Comparison of ENCODE assay signal across 33 mouse cellular contexts in genomic region chr9:109119571-109119970, GRCm38 (mm10). TPM values are rescaled to one million over a fixed set of nuclear protein-coding genes. Genes with fewer than 3 reads are reported as not detected.
DNase-seq lines count a peak whose midpoint lies in the region; ATAC-seq and TF ChIP-seq lines count a peak whose summit lies in the region.
"Had no signal": no experiment of that assay in that cellular context is flagged by ENCODE, and none has a peak within 500 bp of the region (broad histone marks: within the 10 kb centered on the region; RNA-seq: fewer than 3 reads in every experiment).

No protein-coding gene starts in this region.

- DNase-seq in intestine, embryonic 14.5 days (ENCODE audit: low spot score): peak; percentile 47
- no peak for DNase-seq in lung, postnatal 0 days (ENCODE audit: low spot score)
- DNase-seq in lung, postnatal 10 days: no peak
- DNase-seq in heart, postnatal 4 days: no peak
- DNase-seq: cerebellum, adult 11-12 months; cerebellum, postnatal 10 days; kidney, adult 18-20 months; kidney, postnatal 25 days; liver, embryonic 13.5 days; lung, embryonic 14.5 days; right cerebral cortex, adult 18-20 months; right cerebral cortex, postnatal 4 days had no signal

- H3K4me2 ChIP-seq in intestine, embryonic 14.5 days (ENCODE audit: low read length): no peak overlapping the region
- H3K4me2 ChIP-seq in intestine, postnatal 0 days (replicated peaks; ENCODE audit: low read depth): no peak overlapping the region
- no peak overlapping the region for H3K4me2 ChIP-seq in lung, postnatal 0 days (replicated peaks; ENCODE audit: low read depth, low read length)
- H3K4me2 ChIP-seq in intestine, embryonic 16.5 days (ENCODE audit: low read depth, low read length): no peak overlapping the region
- H3K4me2 ChIP-seq in stomach, embryonic 16.5 days (ENCODE audit: low read depth, low read length): no peak overlapping the region
- H3K4me2 ChIP-seq: forebrain, embryonic 15.5 days; hindbrain, embryonic 15.5 days; limb, embryonic 13.5 days; liver, embryonic 13.5 days; lung, embryonic 14.5 days; neural tube, embryonic 15.5 days had no signal

- WGBS in intestine, embryonic 14.5 days: 87% methylated on average over 9 of the region's 9 CpGs
- WGBS in intestine, postnatal 0 days: 65% methylated on average over 9 of the region's 9 CpGs
- WGBS in lung, postnatal 0 days: 77% methylated on average over 9 of the region's 9 CpGs
- WGBS in intestine, embryonic 16.5 days: 78% methylated on average over 9 of the region's 9 CpGs
- WGBS in stomach, embryonic 16.5 days: 76% methylated on average over 9 of the region's 9 CpGs

- H3K9me3 ChIP-seq in intestine, embryonic 14.5 days (ENCODE audit: control insufficient read depth, low read length): no peaks in the 10 kb centered on the region
- H3K9me3 ChIP-seq in intestine, postnatal 0 days (ENCODE audit: control insufficient read depth): no peaks in the 10 kb centered on the region
- no peaks in the 10 kb centered on the region for H3K9me3 ChIP-seq in lung, postnatal 0 days (ENCODE audit: low read length)
- H3K9me3 ChIP-seq in intestine, embryonic 16.5 days (ENCODE audit: control insufficient read depth, low read length): no peaks in the 10 kb centered on the region
- H3K9me3 ChIP-seq in stomach, embryonic 16.5 days (replicated peaks; ENCODE audit: control insufficient read depth, low read length): no peaks in the 10 kb centered on the region
- H3K9me3 ChIP-seq: forebrain, embryonic 15.5 days; heart, embryonic 10.5 days; hindbrain, embryonic 15.5 days; limb, embryonic 13.5 days; liver, embryonic 13.5 days; neural tube, embryonic 15.5 days had no signal

- H3K36me3 ChIP-seq in intestine, embryonic 14.5 days (ENCODE audit: control insufficient read depth, insufficient read depth, low read length): peaks cover 53% of the 10 kb centered on the region
- H3K36me3 ChIP-seq in intestine, postnatal 0 days (ENCODE audit: control insufficient read depth, insufficient read depth): 0 out of 2 replicates have a peak, but pooled peaks cover 5% of the 10 kb centered on the region
- 0 out of 2 replicates have a peak, but pooled peaks cover 4% of the 10 kb centered on the region for H3K36me3 ChIP-seq in lung, postnatal 0 days (ENCODE audit: insufficient read depth, low read length)
- peaks cover 5% of the 10 kb centered on the region; the same call in 1 of the 2 replicates for H3K36me3 ChIP-seq in intestine, embryonic 16.5 days (ENCODE audit: control insufficient read depth, insufficient read depth, low read length)
- H3K36me3 ChIP-seq in stomach, embryonic 16.5 days (ENCODE audit: control insufficient read depth, insufficient read depth, low read length): peaks cover 11% of the 10 kb centered on the region; the same call in 1 of the 2 replicates

- H3K4me1 ChIP-seq in intestine, embryonic 14.5 days (replicated peaks; ENCODE audit: control insufficient read depth, insufficient read depth, low read length): no peaks in the 10 kb centered on the region
- no peaks in the 10 kb centered on the region for H3K4me1 ChIP-seq in intestine, postnatal 0 days (replicated peaks; ENCODE audit: control insufficient read depth, insufficient read depth, low read length)
- no peaks in the 10 kb centered on the region for H3K4me1 ChIP-seq in lung, postnatal 0 days (ENCODE audit: insufficient read depth, low read depth, low read length)
- H3K4me1 ChIP-seq in intestine, embryonic 16.5 days (ENCODE audit: control insufficient read depth, insufficient read depth, low read length): no peaks in the 10 kb centered on the region
- no peaks in the 10 kb centered on the region for H3K4me1 ChIP-seq in stomach, embryonic 16.5 days (ENCODE audit: control insufficient read depth, insufficient read depth, low read length)
- H3K4me1 ChIP-seq: liver, embryonic 13.5 days had no signal

- ATAC-seq in intestine, embryonic 14.5 days (replicated peaks; ENCODE audit: low FRiP score, low TSS enrichment, low read depth): no peak
- ATAC-seq in intestine, postnatal 0 days: no peak
- peak; percentile 16; the same call in 1 of the 2 replicates for ATAC-seq in lung, postnatal 0 days
- ATAC-seq in intestine, embryonic 16.5 days: peak; percentile 54
- peak; percentile 72; the same call in 1 of the 2 replicates for ATAC-seq in stomach, embryonic 16.5 days (ENCODE audit: insufficient read depth, low FRiP score)
- ATAC-seq: activated CD4-positive, CD25-positive, alpha-beta regulatory T cell, adult 4 months; forebrain, embryonic 15.5 days had no signal

- H3K4me3 ChIP-seq in intestine, embryonic 14.5 days (ENCODE audit: low read depth, low read length): no peak overlapping the region
- H3K4me3 ChIP-seq in intestine, postnatal 0 days (ENCODE audit: low read depth, low read length): no peak overlapping the region
- no peak overlapping the region for H3K4me3 ChIP-seq in lung, postnatal 0 days (ENCODE audit: low read depth, low read length)
- no peak overlapping the region for H3K4me3 ChIP-seq in intestine, embryonic 16.5 days (ENCODE audit: low read length)
- H3K4me3 ChIP-seq in stomach, embryonic 16.5 days (replicated peaks; ENCODE audit: low read length): no peak overlapping the region
- H3K4me3 ChIP-seq: forebrain, embryonic 15.5 days; heart, embryonic 10.5 days; hindbrain, embryonic 15.5 days; limb, embryonic 13.5 days; liver, embryonic 13.5 days; neural tube, embryonic 15.5 days had no signal

- no peak for TF ChIP-seq CTCF in intestine, postnatal 0 days (IDR thresholded peaks at IDR 0.05; ENCODE audit: low read depth)
- no peak for TF ChIP-seq CTCF in lung, postnatal 0 days (IDR thresholded peaks at IDR 0.05)

- H3K9ac ChIP-seq in intestine, embryonic 14.5 days (ENCODE audit: low read length): no peak overlapping the region
- no peak overlapping the region for H3K9ac ChIP-seq in intestine, postnatal 0 days (ENCODE audit: low read depth, low read length)
- no peak overlapping the region for H3K9ac ChIP-seq in lung, postnatal 0 days (replicated peaks; ENCODE audit: low read depth)
- no peak overlapping the region for H3K9ac ChIP-seq in intestine, embryonic 16.5 days (ENCODE audit: low read depth, low read length)
- H3K9ac ChIP-seq in stomach, embryonic 16.5 days (ENCODE audit: low read length): no peak overlapping the region
- H3K9ac ChIP-seq: forebrain, embryonic 15.5 days; hindbrain, embryonic 15.5 days; limb, embryonic 13.5 days; liver, embryonic 13.5 days; lung, embryonic 14.5 days; neural tube, embryonic 15.5 days had no signal

- H3K27me3 ChIP-seq in intestine, embryonic 14.5 days (replicated peaks; ENCODE audit: control insufficient read depth, insufficient read depth, low read length): no peaks in the 10 kb centered on the region
- no peaks in the 10 kb centered on the region for H3K27me3 ChIP-seq in intestine, postnatal 0 days (replicated peaks; ENCODE audit: control insufficient read depth, insufficient read depth, low read length)
- no peaks in the 10 kb centered on the region for H3K27me3 ChIP-seq in lung, postnatal 0 days (replicated peaks; ENCODE audit: insufficient read depth, low read length)
- no peaks in the 10 kb centered on the region for H3K27me3 ChIP-seq in intestine, embryonic 16.5 days (replicated peaks; ENCODE audit: control insufficient read depth, insufficient read depth, low read length)
- H3K27me3 ChIP-seq in stomach, embryonic 16.5 days (ENCODE audit: control insufficient read depth, insufficient read depth, low read length): no peaks in the 10 kb centered on the region
- H3K27me3 ChIP-seq: forebrain, embryonic 15.5 days; hindbrain, embryonic 15.5 days; limb, embryonic 13.5 days; liver, embryonic 13.5 days; neural tube, embryonic 15.5 days had no signal

- H3K27ac ChIP-seq in intestine, embryonic 14.5 days (ENCODE audit: low read depth): no peak overlapping the region
- H3K27ac ChIP-seq in intestine, postnatal 0 days (ENCODE audit: low read depth, low read length): no peak overlapping the region
- no peak overlapping the region for H3K27ac ChIP-seq in lung, postnatal 0 days (ENCODE audit: low read length)
- no peak overlapping the region for H3K27ac ChIP-seq in intestine, embryonic 16.5 days (ENCODE audit: low read length)
- H3K27ac ChIP-seq in stomach, embryonic 16.5 days (ENCODE audit: low read length): peak overlapping the region; percentile 82
- H3K27ac ChIP-seq: forebrain, embryonic 15.5 days; heart, embryonic 10.5 days; hindbrain, embryonic 15.5 days; limb, embryonic 13.5 days; liver, embryonic 13.5 days; macrophage; neural tube, embryonic 15.5 days had no signal

- TF ChIP-seq EP300 in lung, postnatal 0 days (IDR thresholded peaks at IDR 0.05): no peak

RNA-seq across cellular contexts. Expression of gene Plxnb1, which starts 24.4 kb away (rescaled TPM):
- 10.8 and 11.7 TPM in 2 replicates for polyA plus RNA-seq in intestine, embryonic 14.5 days (2014; fragmentation: Nextera tagmentation; extraction: Ambion mirVana)
- polyA plus RNA-seq in intestine, postnatal 0 days (2015; fragmentation: Nextera tagmentation; extraction: Ambion mirVana): 1.3 and 1.6 TPM in 2 replicates
- 8.8 and 10.0 TPM in 2 replicates for polyA plus RNA-seq in lung, postnatal 0 days (2015; fragmentation: Nextera tagmentation; extraction: Ambion mirVana)
- polyA plus RNA-seq in intestine, embryonic 16.5 days (2015; fragmentation: Nextera tagmentation; extraction: Ambion mirVana): 4.7 and 5.2 TPM in 2 replicates
- 15.4 and 15.6 TPM in 2 replicates for polyA plus RNA-seq in stomach, embryonic 16.5 days (2015; fragmentation: Nextera tagmentation; extraction: Ambion mirVana)
- total RNA-seq in heart, postnatal 4 days (2021): 10 to 100 TPM; 31.0 to 31.5 TPM
- total RNA-seq: granulocyte monocyte progenitor cell, adult 5-6 weeks; MEL had no signal
- polyA plus RNA-seq: macrophage had no signal

RNA-seq across cellular contexts. Expression of gene Tma7, which starts 37.2 kb away (rescaled TPM):
- 682 and 702 TPM in 2 replicates for polyA plus RNA-seq in intestine, embryonic 14.5 days (2014; fragmentation: Nextera tagmentation; extraction: Ambion mirVana)
- 683 and 718 TPM in 2 replicates for polyA plus RNA-seq in intestine, postnatal 0 days (2015; fragmentation: Nextera tagmentation; extraction: Ambion mirVana)
- polyA plus RNA-seq in lung, postnatal 0 days (2015; fragmentation: Nextera tagmentation; extraction: Ambion mirVana): 375 and 393 TPM in 2 replicates
- polyA plus RNA-seq in intestine, embryonic 16.5 days (2015; fragmentation: Nextera tagmentation; extraction: Ambion mirVana): 597 and 612 TPM in 2 replicates
- 495 and 585 TPM in 2 replicates for polyA plus RNA-seq in stomach, embryonic 16.5 days (2015; fragmentation: Nextera tagmentation; extraction: Ambion mirVana)
- 100 to 1,000 TPM; 294 to 307 TPM for total RNA-seq in heart, postnatal 4 days (2021)

RNA-seq across cellular contexts. Expression of gene Ccdc51, which starts 37.3 kb away (rescaled TPM):
- polyA plus RNA-seq in intestine, embryonic 14.5 days (2014; fragmentation: Nextera tagmentation; extraction: Ambion mirVana): 12.9 and 14.5 TPM in 2 replicates
- 12.1 and 12.7 TPM in 2 replicates for polyA plus RNA-seq in intestine, postnatal 0 days (2015; fragmentation: Nextera tagmentation; extraction: Ambion mirVana)
- 6.8 and 7.2 TPM in 2 replicates for polyA plus RNA-seq in lung, postnatal 0 days (2015; fragmentation: Nextera tagmentation; extraction: Ambion mirVana)
- 20.0 and 20.2 TPM in 2 replicates for polyA plus RNA-seq in intestine, embryonic 16.5 days (2015; fragmentation: Nextera tagmentation; extraction: Ambion mirVana)
- 15.8 and 17.3 TPM in 2 replicates for polyA plus RNA-seq in stomach, embryonic 16.5 days (2015; fragmentation: Nextera tagmentation; extraction: Ambion mirVana)
- total RNA-seq in heart, postnatal 4 days (2021): 10 to 100 TPM; 11.5 to 12.2 TPM

RNA-seq across cellular contexts. Expression of gene Fbxw21, which starts 42.3 kb away (rescaled TPM):
- polyA plus RNA-seq in intestine, embryonic 14.5 days (2014; fragmentation: Nextera tagmentation; extraction: Ambion mirVana): not detected in 2 replicates
- not detected in 2 replicates for polyA plus RNA-seq in intestine, postnatal 0 days (2015; fragmentation: Nextera tagmentation; extraction: Ambion mirVana)
- not detected in 2 replicates for polyA plus RNA-seq in lung, postnatal 0 days (2015; fragmentation: Nextera tagmentation; extraction: Ambion mirVana)
- polyA plus RNA-seq in intestine, embryonic 16.5 days (2015; fragmentation: Nextera tagmentation; extraction: Ambion mirVana): not detected in 2 replicates
- polyA plus RNA-seq in stomach, embryonic 16.5 days (2015; fragmentation: Nextera tagmentation; extraction: Ambion mirVana): not detected in 2 replicates
- not detected for total RNA-seq in heart, postnatal 4 days (2021)
- total RNA-seq: gastrocnemius, adult 8-10 months; granulocyte monocyte progenitor cell, adult 5-6 weeks; hematopoietic stem cell, adult 5-6 weeks; left cerebral cortex, postnatal 14 days; MEL; midbrain, postnatal 0 days had no signal
- polyA plus RNA-seq: activated CD4-positive, CD25-positive, alpha-beta regulatory T cell, adult 4 months; C2C12; cortical plate, adult 2 months; embryonic facial prominence, embryonic 11.5 days; forebrain, embryonic 15.5 days; heart, embryonic 10.5 days; heart, embryonic 16.5 days; hindbrain, embryonic 15.5 days; limb, embryonic 13.5 days; liver, embryonic 13.5 days; lung, embryonic 14.5 days; macrophage; midbrain, postnatal 0 days; neural tube, embryonic 15.5 days; thymus, postnatal 0 days had no signal

RNA-seq across cellular contexts. Expression of gene Atrip, which starts 45.6 kb away (rescaled TPM):
- polyA plus RNA-seq in intestine, embryonic 14.5 days (2014; fragmentation: Nextera tagmentation; extraction: Ambion mirVana): 27.7 and 28.2 TPM in 2 replicates
- 7.5 and 8.9 TPM in 2 replicates for polyA plus RNA-seq in intestine, postnatal 0 days (2015; fragmentation: Nextera tagmentation; extraction: Ambion mirVana)
- 11.4 and 12.6 TPM in 2 replicates for polyA plus RNA-seq in lung, postnatal 0 days (2015; fragmentation: Nextera tagmentation; extraction: Ambion mirVana)
- polyA plus RNA-seq in intestine, embryonic 16.5 days (2015; fragmentation: Nextera tagmentation; extraction: Ambion mirVana): 18.4 and 21.5 TPM in 2 replicates
- 23.1 and 23.4 TPM in 2 replicates for polyA plus RNA-seq in stomach, embryonic 16.5 days (2015; fragmentation: Nextera tagmentation; extraction: Ambion mirVana)
- total RNA-seq in heart, postnatal 4 days (2021): 10 to 100 TPM; 10.4 to 11.1 TPM

Comparison
In these comparisons a context has a peak if more than half of its experiments do, and no peak if none do; other contexts are left out.
1. ATAC-seq: peak in lung, postnatal 0 days (single experiment), intestine, embryonic 16.5 days (single experiment) and stomach, embryonic 16.5 days (single experiment); none in intestine, embryonic 14.5 days (single experiment) and intestine, postnatal 0 days (single experiment).